Mouse (Mus musculus): ENCODE measurements around the gene Srek1.

GRCm38 (mm10) chr13:103705436-103705978 lies 68.9 kb downstream of the Srek1 start:
- TF ChIP-seq GATA1 (IDR thresholded peaks at IDR 0.05; ENCODE audit: borderline replicate concordance, low read length) = no peak
- TF ChIP-seq FLI1 (IDR thresholded peaks at IDR 0.05; ENCODE audit: low read length) = no peak
